Mouse (Mus musculus) testis, postnatal 10 days (tissue): ENCODE data around the gene Gm10228.
"Not testable (repeated sequence)": the region's sequence is repeated elsewhere in the genome, so short reads cannot be mapped to it uniquely, and the experiment has no call there.

Source experiments
- DNase-seq: peaks from one replicate; pipeline ENCODE4 v3.0.0; 2021; ENCODE audit warnings: low spot score

The Gm10228 gene

GRCm38 (mm10) chr16:89041372-89041771 lies at the start of gene Gm10228:
TSS of gene Gm10228 (minus strand) at chr16:89041472.
- not testable (repeated sequence) for DNase-seq

GRCm38 (mm10) chr16:89071041-89071440 lies 29.8 kb upstream of the Gm10228 start:
- peak; percentile 38 for DNase-seq

GRCm38 (mm10) chr16:89063902-89064301 lies 22.6 kb upstream of the Gm10228 start, which contains the start of gene 1110025L11Rik:
TSS of gene 1110025L11Rik (minus strand) at chr16:89064002.
- not testable (repeated sequence) for DNase-seq

- no peak for DNase-seq
Measured at GRCm38 (mm10) chr16:89047783-89048182, 6.5 kb upstream of the Gm10228 start, which contains the start of gene Krtap6-5. TSS of gene Krtap6-5 (minus strand) at chr16:89047883.

- DNase-seq = not testable (repeated sequence)
Measured at GRCm38 (mm10) chr16:89031399-89031798, 9.9 kb downstream of the Gm10228 start, which contains the start of gene Krtap6-1. TSS of gene Krtap6-1 (plus strand) at chr16:89031699.

- DNase-seq = not testable (repeated sequence)
Measured at GRCm38 (mm10) chr16:89014984-89015383, 26.3 kb downstream of the Gm10228 start, which contains the start of gene Gm10229. TSS of gene Gm10229 (plus strand) at chr16:89015284.

GRCm38 (mm10) chr16:89013973-89014372 lies 27.3 kb downstream of the Gm10228 start:
- DNase-seq = no peak

GRCm38 (mm10) chr16:89010659-89011058 lies 30.6 kb downstream of the Gm10228 start, which contains the start of gene Krtap22-2:
TSS of gene Krtap22-2 (minus strand) at chr16:89010759.
- DNase-seq = no peak
